Mouse (Mus musculus) thymus, postnatal 0 days (tissue): ENCODE data around the gene Rora. TPM values are rescaled to one million over a fixed set of nuclear protein-coding genes. Genes with fewer than 3 reads are reported as not detected.

Source experiments
- DNase-seq: peaks from one replicate; pipeline ENCODE4 v3.0.0-alpha.2; 2015; ENCODE audit warnings: low spot score
- polyA plus RNA-seq: library from polyadenylated mRNA; unstranded; fragments of >200 nt; fragmentation: Nextera tagmentation; extraction: Ambion mirVana; gene quantifications from 2 replicates; pipeline ENCODE4 v1.2.1, GENCODE M21; 2015

Rora gene
- polyA plus RNA-seq = 4.5 and 5.2 TPM in 2 replicates

- no peak for DNase-seq
Observed at GRCm38 (mm10) chr9:68653211-68654038, at the start of gene Rora. Rora (plus strand) TSS chr9:68653786.

GRCm38 (mm10) chr9:68614006-68614405, 39.6 kb upstream of the Rora start:
- no peak for DNase-seq

GRCm38 (mm10) chr9:68617116-68617515, 36.5 kb upstream of the Rora start:
- no peak for DNase-seq

- DNase-seq = no peak
Observed at GRCm38 (mm10) chr9:68620036-68620435, 33.5 kb upstream of the Rora start.

GRCm38 (mm10) chr9:68620441-68620840, 33.1 kb upstream of the Rora start:
- DNase-seq = no peak

- no peak for DNase-seq
Observed at GRCm38 (mm10) chr9:68624981-68625380, 28.6 kb upstream of the Rora start.

- DNase-seq = no peak
Observed at GRCm38 (mm10) chr9:68637301-68637700, 16.3 kb upstream of the Rora start.

GRCm38 (mm10) chr9:68641123-68641522, 12.5 kb upstream of the Rora start:
- no peak for DNase-seq

- DNase-seq = no peak
Observed at GRCm38 (mm10) chr9:68648061-68648460, 5.5 kb upstream of the Rora start.

GRCm38 (mm10) chr9:68654039-68654332, 400 bp downstream of the Rora start:
- no peak for DNase-seq

- DNase-seq = no peak
Observed at GRCm38 (mm10) chr9:68654333-68655017, 889 bp downstream of the Rora start.

- no peak for DNase-seq
Observed at GRCm38 (mm10) chr9:68655018-68656005, 1.7 kb downstream of the Rora start.

- no peak for DNase-seq
Observed at GRCm38 (mm10) chr9:68656076-68656795, 2.6 kb downstream of the Rora start.

GRCm38 (mm10) chr9:68656796-68657130, 3.2 kb downstream of the Rora start:
- no peak for DNase-seq

GRCm38 (mm10) chr9:68670731-68671130, 17.1 kb downstream of the Rora start:
- no peak for DNase-seq

GRCm38 (mm10) chr9:68672459-68672858, 18.9 kb downstream of the Rora start:
- DNase-seq = no peak

GRCm38 (mm10) chr9:68673221-68673620, 19.6 kb downstream of the Rora start:
- no peak for DNase-seq

GRCm38 (mm10) chr9:68679871-68680374, 26.3 kb downstream of the Rora start:
- DNase-seq = no peak

GRCm38 (mm10) chr9:68683938-68684337, 30.4 kb downstream of the Rora start:
- DNase-seq = no peak

- no peak for DNase-seq
Observed at GRCm38 (mm10) chr9:68685562-68685961, 32.0 kb downstream of the Rora start.
